Mouse (Mus musculus) neural tube, embryonic 15.5 days (tissue): ENCODE data around the gene Sf3a1. TPM values are rescaled to one million over a fixed set of nuclear protein-coding genes. Genes with fewer than 3 reads are reported as not detected.
A peak's percentile ranks its signal among the peaks of the same experiment; 100 is the strongest.
"Not testable (repeated sequence)": the region's sequence is repeated elsewhere in the genome, so short reads cannot be mapped to it uniquely, and the experiment has no call there.

Experiments
- ATAC-seq: fragments of 200-750 bp; cut with Nextera tagmentation; 2 replicates; pipeline ENCODE4 v1.8.0; 2017; ENCODE audit warnings: mild to moderate bottlenecking, moderate TSS enrichment, moderate library complexity; ENCODE audit not compliant: low FRiP score
- H3K27ac ChIP-seq: fragments of 300-500 bp; sonication (generic); replicated peaks from 2 replicates; pipeline ENCODE4 v1.5.1; 2015; ENCODE audit warnings: mild to moderate bottlenecking, inconsistent platforms
- H3K27me3 ChIP-seq: fragments of 300-500 bp; sonication (generic); replicated peaks from 2 replicates; pipeline ENCODE4 v1.6.1; 2015; ENCODE audit warnings: inconsistent platforms
- H3K36me3 ChIP-seq: fragments of 300-500 bp; sonication (generic); 2 replicates; pipeline ENCODE4 v1.6.1; 2015; ENCODE audit warnings: inconsistent platforms
- H3K4me1 ChIP-seq: fragments of 300-500 bp; sonication (generic); 2 replicates; pipeline ENCODE4 v1.6.1; 2015; ENCODE audit warnings: inconsistent platforms
- H3K4me2 ChIP-seq: fragments of 300-500 bp; sonication (generic); 2 replicates; pipeline ENCODE4 v1.6.1; 2015; ENCODE audit warnings: inconsistent platforms, mild to moderate bottlenecking, moderate library complexity
- H3K4me3 ChIP-seq: fragments of 300-500 bp; sonication (generic); replicated peaks from 2 replicates; pipeline ENCODE4 v1.5.1; 2015; ENCODE audit warnings: mild to moderate bottlenecking, inconsistent platforms
- H3K9ac ChIP-seq: fragments of 300-500 bp; sonication (generic); replicated peaks from 2 replicates; pipeline ENCODE4 v1.6.1; 2015; ENCODE audit warnings: mild to moderate bottlenecking, inconsistent platforms
- H3K9me3 ChIP-seq: fragments of 300-500 bp; sonication (generic); replicated peaks from 2 replicates; pipeline ENCODE4 v1.6.1; 2016; ENCODE audit warnings: inconsistent platforms
- WGBS: fragments of 180-500 bp; shearing (Covaris S2); methylation state at CpG from one replicate; pipeline ENCODE4 v1.1.7; 2015; ENCODE audit warnings: mixed read lengths; 5-methylcytosine and 5-hydroxymethylcytosine counted together
- polyA plus RNA-seq: library from polyadenylated mRNA; unstranded; fragments of >200 nt; fragmentation: Nextera tagmentation; extraction: Ambion mirVana; gene quantifications from 2 replicates; pipeline ENCODE4 v1.2.1, GENCODE M21; 2015

Gene Sf3a1
- 41.8 and 47.4 TPM in 2 replicates for polyA plus RNA-seq

- Histone ChIP-seq H3K27ac (peak within 1 kb of the TSS; percentile 96), H3K4me3 (peak within 1 kb of the TSS; percentile 91), H3K36me3 (peaks cover 33% of the 10 kb centered on the region), H3K9ac (peak within 1 kb of the TSS; percentile 92), H3K9me3 (no peaks in the 10 kb centered on the region), H3K4me1 (peaks cover 55% of the 10 kb centered on the region), H3K4me2 (peak within 1 kb of the TSS; percentile 88), H3K27me3 (no peaks in the 10 kb centered on the region)
- 2% methylated on average over 51 of the region's 54 CpGs for WGBS
- peak; percentile 97 for ATAC-seq
Observed at GRCm38 (mm10) chr11:4159808-4160708, at the start of gene Sf3a1, which contains the start of gene Ccdc157. Sf3a1 (plus strand) TSS chr11:4160350. Ccdc157 (minus strand) TSS chr11:4160293.

- H3K9me3 ChIP-seq: no peaks in the 10 kb centered on the region
Observed at GRCm38 (mm10) chr11:4112033-4112432, 48.1 kb upstream of the Sf3a1 start.

GRCm38 (mm10) chr11:4112861-4113260 lies 47.3 kb upstream of the Sf3a1 start:
- Histone ChIP-seq H3K36me3 (peaks cover 20% of the 10 kb centered on the region), H3K9ac (no peak overlapping the region)
- no peak for ATAC-seq

More at GRCm38 (mm10) chr11:4112033-4112432, 48.1 kb upstream of the Sf3a1 start:
- Histone ChIP-seq H3K27ac (no peak overlapping the region), H3K4me3 (no peak overlapping the region), H3K36me3 (peaks cover 20% of the 10 kb centered on the region), H3K27me3 (no peaks in the 10 kb centered on the region), H3K4me2 (no peak overlapping the region), H3K4me1 (peaks cover 11% of the 10 kb centered on the region; the same call in 1 of the 2 replicates), H3K9ac (no peak overlapping the region)
- WGBS: 88% methylated on average over 4 of the region's 4 CpGs
- ATAC-seq: no peak

GRCm38 (mm10) chr11:4113496-4113895 lies 46.7 kb upstream of the Sf3a1 start:
- H3K9me3 ChIP-seq: no peaks in the 10 kb centered on the region
- no peak for ATAC-seq
- H3K27ac ChIP-seq: no peak overlapping the region
- no peak overlapping the region for H3K4me3 ChIP-seq
- no peak overlapping the region for H3K4me2 ChIP-seq
- no peaks in the 10 kb centered on the region for H3K27me3 ChIP-seq
- H3K9ac ChIP-seq: no peak overlapping the region
- H3K4me1 ChIP-seq: peaks cover 24% of the 10 kb centered on the region
- H3K36me3 ChIP-seq: peaks cover 20% of the 10 kb centered on the region
- WGBS: 86% methylated on average over 4 of the region's 4 CpGs

More at GRCm38 (mm10) chr11:4112861-4113260, 47.3 kb upstream of the Sf3a1 start:
- H3K4me2 ChIP-seq: no peak overlapping the region
- H3K9me3 ChIP-seq: no peaks in the 10 kb centered on the region
- H3K27me3 ChIP-seq: no peaks in the 10 kb centered on the region
- H3K4me3 ChIP-seq: no peak overlapping the region
- WGBS: 81% methylated on average over 6 of the region's 6 CpGs
- peaks cover 19% of the 10 kb centered on the region for H3K4me1 ChIP-seq
- no peak overlapping the region for H3K27ac ChIP-seq

- H3K27ac ChIP-seq: no peak overlapping the region
- 81% methylated on average over 6 of the region's 6 CpGs for WGBS
Observed at GRCm38 (mm10) chr11:4113970-4114369, 46.2 kb upstream of the Sf3a1 start.

GRCm38 (mm10) chr11:4114541-4114940 lies 45.6 kb upstream of the Sf3a1 start:
- H3K27ac ChIP-seq, H3K9ac ChIP-seq, ATAC-seq, H3K4me3 ChIP-seq, H3K9me3 ChIP-seq, H3K27me3 ChIP-seq, H3K4me2 ChIP-seq: not testable (repeated sequence)
- Histone ChIP-seq H3K36me3 (peaks cover 14% of the 10 kb centered on the region), H3K4me1 (peaks cover 30% of the 10 kb centered on the region)
- 80% methylated on average over 6 of the region's 6 CpGs for WGBS

More at GRCm38 (mm10) chr11:4113970-4114369, 46.2 kb upstream of the Sf3a1 start:
- Histone ChIP-seq H3K4me3 (no peak overlapping the region), H3K9ac (no peak overlapping the region), H3K4me1 (peaks cover 28% of the 10 kb centered on the region), H3K36me3 (peaks cover 19% of the 10 kb centered on the region), H3K4me2 (no peak overlapping the region), H3K27me3 (no peaks in the 10 kb centered on the region), H3K9me3 (no peaks in the 10 kb centered on the region)
- ATAC-seq: no peak

GRCm38 (mm10) chr11:4115407-4115806 lies 44.7 kb upstream of the Sf3a1 start:
- peaks cover 9% of the 10 kb centered on the region; the same call in 1 of the 2 replicates for H3K27me3 ChIP-seq
- H3K4me1 ChIP-seq: peaks cover 30% of the 10 kb centered on the region
- H3K9ac ChIP-seq: no peak overlapping the region
- ATAC-seq: no peak
- no peak overlapping the region for H3K27ac ChIP-seq
- no peaks in the 10 kb centered on the region for H3K9me3 ChIP-seq
- H3K36me3 ChIP-seq: peaks cover 8% of the 10 kb centered on the region
- no peak overlapping the region for H3K4me2 ChIP-seq
- 94% methylated on average over 4 of the region's 4 CpGs for WGBS
- no peak overlapping the region for H3K4me3 ChIP-seq

- Histone ChIP-seq H3K4me1 (peaks cover 30% of the 10 kb centered on the region), H3K36me3 (no peaks in the 10 kb centered on the region), H3K4me3 (no peak overlapping the region), H3K4me2 (peak overlapping the region; percentile 95), H3K27me3 (peaks cover 9% of the 10 kb centered on the region; the same call in 1 of the 2 replicates), H3K9ac (0 out of 2 replicates have a peak overlapping the region, but pooled peaks have one; percentile 7), H3K27ac (no peak overlapping the region), H3K9me3 (no peaks in the 10 kb centered on the region)
- ATAC-seq: peak; percentile 19; the same call in 1 of the 2 replicates
- WGBS: 56% methylated on average over 11 of the region's 11 CpGs
Observed at GRCm38 (mm10) chr11:4116458-4117141, 43.5 kb upstream of the Sf3a1 start.

- Histone ChIP-seq H3K4me3 (peak overlapping the region; percentile 67), H3K9me3 (no peaks in the 10 kb centered on the region), H3K4me1 (peaks cover 30% of the 10 kb centered on the region), H3K27me3 (peaks cover 9% of the 10 kb centered on the region; the same call in 1 of the 2 replicates), H3K27ac (peak overlapping the region; percentile 75), H3K4me2 (peak overlapping the region; percentile 95), H3K9ac (peak overlapping the region; percentile 76), H3K36me3 (no peaks in the 10 kb centered on the region)
- WGBS: 15% methylated on average over 3 of the region's 3 CpGs
- ATAC-seq: peak; percentile 26; the same call in 1 of the 2 replicates
Observed at GRCm38 (mm10) chr11:4117372-4118071, 42.6 kb upstream of the Sf3a1 start.

GRCm38 (mm10) chr11:4118081-4118921 lies 41.8 kb upstream of the Sf3a1 start:
- Histone ChIP-seq H3K36me3 (no peaks in the 10 kb centered on the region), H3K9me3 (no peaks in the 10 kb centered on the region), H3K27ac (peak overlapping the region; percentile 75), H3K4me1 (peaks cover 30% of the 10 kb centered on the region), H3K4me2 (peak overlapping the region; percentile 95), H3K27me3 (peaks cover 9% of the 10 kb centered on the region; the same call in 1 of the 2 replicates), H3K4me3 (peak overlapping the region; percentile 67), H3K9ac (peak overlapping the region; percentile 76)
- peak; percentile 63 for ATAC-seq
- 2% methylated on average over 40 of the region's 41 CpGs for WGBS
